Mouse (Mus musculus) brain, adult 2 months (tissue): ENCODE measurements around the gene Insm1.

ENCODE experiments used
- DNase-seq: peaks from one replicate; pipeline ENCODE4 v3.0.0; 2011; ENCODE audit warnings: low read depth, low spot score

The Insm1 gene

DNA sequence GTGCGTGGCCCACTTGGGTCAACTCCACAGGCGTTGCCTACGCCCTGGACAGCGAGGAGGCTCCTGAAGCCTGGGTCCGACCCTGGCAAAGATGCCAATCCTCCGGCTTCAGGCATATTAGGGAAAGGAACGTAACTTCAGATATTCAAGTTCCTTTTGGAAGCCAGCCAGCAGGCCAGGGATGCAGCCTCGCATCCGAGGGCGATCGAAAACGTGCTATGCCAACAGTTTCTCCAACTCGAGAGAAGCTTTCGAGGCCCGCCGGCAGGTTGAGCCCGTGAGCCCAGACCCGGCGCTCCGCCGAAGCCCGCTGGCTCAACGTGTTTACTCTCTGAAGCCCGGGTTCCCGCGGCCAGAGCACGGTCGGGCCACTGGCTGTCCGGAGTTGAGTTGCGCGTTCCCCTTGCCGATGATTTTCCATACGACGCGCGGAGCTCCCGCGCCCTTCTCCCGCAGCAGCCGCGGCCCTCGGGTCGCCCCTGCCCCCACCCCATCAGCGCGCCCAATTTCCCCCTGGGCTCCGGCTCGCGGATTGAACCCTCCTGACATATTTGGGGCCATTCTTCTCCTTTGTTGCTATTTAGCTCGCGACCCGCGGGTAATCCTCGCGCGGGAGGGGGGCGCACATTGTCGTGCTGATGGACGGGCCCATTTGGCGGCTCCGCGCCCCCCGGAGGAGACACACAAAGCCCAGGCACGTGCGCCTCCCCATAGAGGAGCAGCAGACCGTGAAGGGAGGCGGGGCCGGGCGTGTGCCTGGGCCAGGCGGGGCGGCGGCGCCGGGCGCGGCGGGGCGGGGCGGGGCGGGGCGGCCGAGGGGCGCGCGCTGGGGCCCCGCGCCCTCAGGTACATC, at the start of gene Insm1:
Insm1 (plus strand) TSS at position 846 of the 853 bp plus-strand sequence.
- peak; percentile 62 for DNase-seq

- no peak for DNase-seq
Observed at GRCm38 (mm10) chr2:146172106-146172505, 49.6 kb upstream of the Insm1 start.

DNA sequence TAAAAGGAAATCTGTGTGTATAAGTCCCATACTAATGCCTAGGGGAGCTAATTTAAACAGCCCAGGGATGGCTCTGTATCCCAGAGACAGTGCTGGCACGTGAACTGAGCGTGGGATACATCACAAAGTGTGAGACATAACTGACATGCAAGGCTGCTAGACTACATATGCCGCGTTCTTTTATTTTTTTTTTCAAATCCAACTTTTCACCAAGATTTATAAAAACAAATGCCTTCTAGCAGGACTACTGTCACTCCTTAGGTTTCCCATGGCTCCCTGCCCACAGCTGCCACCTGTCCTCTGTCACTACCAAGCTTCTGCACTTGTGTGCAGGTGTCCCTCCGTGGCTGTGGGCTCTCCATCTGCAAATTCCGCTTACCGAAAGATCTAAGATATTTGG, 47.5 kb upstream of the Insm1 start:
- peak; percentile 75 for DNase-seq

GRCm38 (mm10) chr2:146178718-146179117, 43.0 kb upstream of the Insm1 start:
- DNase-seq: no peak

- DNase-seq: peak; percentile 13
Observed at GRCm38 (mm10) chr2:146183830-146184793, 37.6 kb upstream of the Insm1 start.

GRCm38 (mm10) chr2:146196126-146196525, 25.6 kb upstream of the Insm1 start:
- DNase-seq: peak; percentile 77

GRCm38 (mm10) chr2:146197947-146198346, 23.8 kb upstream of the Insm1 start:
- no peak for DNase-seq

DNA sequence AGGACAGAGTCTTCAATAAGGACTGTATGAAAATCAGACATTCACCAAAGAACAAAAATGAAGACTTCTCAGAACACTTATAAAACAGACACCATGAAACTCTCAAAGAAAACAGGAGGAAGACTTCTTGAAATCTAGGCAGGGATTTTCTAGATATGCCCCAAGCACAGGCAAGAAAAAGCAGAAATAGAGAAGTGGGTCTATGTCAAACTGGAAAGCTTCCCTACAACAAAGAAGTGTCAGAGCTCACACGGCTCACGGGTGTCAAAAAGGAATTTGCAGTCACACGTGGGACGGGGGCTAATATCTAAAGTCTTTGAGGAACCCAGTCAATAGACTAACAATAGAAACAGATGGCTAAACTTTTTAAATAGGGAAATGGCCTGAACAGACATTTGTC, 10.8 kb upstream of the Insm1 start:
- no peak for DNase-seq

GRCm38 (mm10) chr2:146214715-146215114, 7.0 kb upstream of the Insm1 start:
- peak; percentile 81 for DNase-seq

GRCm38 (mm10) chr2:146216111-146217064, 5.3 kb upstream of the Insm1 start:
- DNase-seq: peak; percentile 62

DNA sequence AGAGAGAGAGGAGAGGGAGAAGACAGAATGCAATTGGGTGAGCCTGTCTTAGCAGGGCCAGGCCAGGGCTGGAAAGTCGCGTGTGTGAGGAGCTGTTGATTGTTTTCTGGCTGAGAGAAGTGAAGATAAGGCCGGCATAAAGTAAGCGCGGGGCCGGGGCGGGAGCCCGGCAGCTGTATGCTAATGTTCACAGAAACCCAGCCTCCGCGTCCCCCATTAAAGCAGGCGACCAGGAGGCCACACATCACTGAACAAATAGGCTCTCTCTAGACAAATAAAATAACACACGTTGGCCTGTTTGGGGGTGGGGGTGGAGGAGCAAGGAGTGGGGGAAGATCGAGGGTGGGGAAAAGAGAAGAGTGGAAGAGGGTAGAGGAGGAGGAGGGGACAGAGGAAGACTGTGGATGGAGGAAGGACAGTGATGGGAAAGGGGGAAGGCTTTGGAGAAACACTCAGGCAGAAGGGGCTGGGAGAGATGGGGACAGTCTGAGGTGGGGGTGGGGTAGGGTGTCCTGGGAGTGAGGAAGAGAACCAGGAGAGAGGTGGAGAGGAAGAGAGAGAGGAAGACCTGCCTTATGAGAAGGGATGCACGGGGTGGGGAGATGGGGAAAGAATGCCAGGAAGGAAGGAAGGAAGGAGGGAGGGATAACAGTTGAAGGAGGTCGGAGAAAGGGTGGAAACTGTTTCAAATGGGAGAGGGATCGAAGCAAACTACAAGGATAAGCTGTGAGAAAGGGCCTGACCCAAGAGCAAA, 4.3 kb upstream of the Insm1 start:
- DNase-seq: no peak

DNA sequence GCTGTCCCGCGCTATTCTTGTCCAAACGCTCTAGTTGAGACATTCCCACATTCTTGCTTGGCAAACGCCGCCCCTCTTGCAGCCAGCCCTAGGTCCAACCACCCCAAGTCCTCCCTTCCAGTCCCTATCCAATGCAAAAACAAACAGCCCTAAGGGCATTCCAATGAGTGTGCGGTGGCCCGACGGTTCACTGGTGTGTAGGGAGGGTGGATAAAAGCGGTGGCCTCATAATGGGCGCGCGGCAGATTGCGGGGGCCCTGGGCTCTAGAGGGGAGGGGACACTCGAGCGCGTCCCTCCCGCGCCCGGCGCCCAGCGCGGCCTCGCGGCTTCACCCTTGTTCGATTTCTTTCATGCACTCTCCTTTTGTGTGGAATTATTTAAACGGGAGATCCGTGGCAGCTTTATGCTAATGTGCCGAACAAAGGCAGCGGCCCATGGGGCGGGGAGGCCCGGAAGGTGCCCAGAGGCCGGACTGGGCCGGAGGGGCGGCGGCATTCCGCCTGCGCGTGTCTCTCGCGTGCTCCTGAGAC, 3.5 kb upstream of the Insm1 start:
- no peak for DNase-seq

GRCm38 (mm10) chr2:146218881-146219535, 2.7 kb upstream of the Insm1 start:
- DNase-seq: peak; percentile 45

GRCm38 (mm10) chr2:146219791-146220190, 1.9 kb upstream of the Insm1 start:
- no peak for DNase-seq

GRCm38 (mm10) chr2:146220591-146221075, 1.1 kb upstream of the Insm1 start:
- DNase-seq: peak; percentile 57

DNA sequence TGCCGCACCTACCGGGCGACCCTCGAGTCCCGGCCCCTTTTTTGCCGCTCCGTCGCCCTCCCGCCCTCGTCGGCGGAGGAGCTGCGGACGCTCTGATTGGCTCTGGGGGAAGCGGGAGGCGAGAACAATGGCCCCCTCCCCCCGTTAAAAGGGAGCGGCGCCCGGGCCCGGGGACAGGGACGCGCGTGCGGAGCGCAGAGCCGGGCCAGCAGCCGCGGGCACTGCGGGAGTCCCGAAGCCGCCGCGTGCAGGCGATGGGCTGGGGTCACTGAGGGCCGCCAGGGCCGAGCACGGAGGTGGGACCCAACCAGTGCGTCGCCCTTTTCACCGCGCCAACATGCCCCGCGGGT, 183 bp downstream of the Insm1 start:
- peak; percentile 70 for DNase-seq

DNA sequence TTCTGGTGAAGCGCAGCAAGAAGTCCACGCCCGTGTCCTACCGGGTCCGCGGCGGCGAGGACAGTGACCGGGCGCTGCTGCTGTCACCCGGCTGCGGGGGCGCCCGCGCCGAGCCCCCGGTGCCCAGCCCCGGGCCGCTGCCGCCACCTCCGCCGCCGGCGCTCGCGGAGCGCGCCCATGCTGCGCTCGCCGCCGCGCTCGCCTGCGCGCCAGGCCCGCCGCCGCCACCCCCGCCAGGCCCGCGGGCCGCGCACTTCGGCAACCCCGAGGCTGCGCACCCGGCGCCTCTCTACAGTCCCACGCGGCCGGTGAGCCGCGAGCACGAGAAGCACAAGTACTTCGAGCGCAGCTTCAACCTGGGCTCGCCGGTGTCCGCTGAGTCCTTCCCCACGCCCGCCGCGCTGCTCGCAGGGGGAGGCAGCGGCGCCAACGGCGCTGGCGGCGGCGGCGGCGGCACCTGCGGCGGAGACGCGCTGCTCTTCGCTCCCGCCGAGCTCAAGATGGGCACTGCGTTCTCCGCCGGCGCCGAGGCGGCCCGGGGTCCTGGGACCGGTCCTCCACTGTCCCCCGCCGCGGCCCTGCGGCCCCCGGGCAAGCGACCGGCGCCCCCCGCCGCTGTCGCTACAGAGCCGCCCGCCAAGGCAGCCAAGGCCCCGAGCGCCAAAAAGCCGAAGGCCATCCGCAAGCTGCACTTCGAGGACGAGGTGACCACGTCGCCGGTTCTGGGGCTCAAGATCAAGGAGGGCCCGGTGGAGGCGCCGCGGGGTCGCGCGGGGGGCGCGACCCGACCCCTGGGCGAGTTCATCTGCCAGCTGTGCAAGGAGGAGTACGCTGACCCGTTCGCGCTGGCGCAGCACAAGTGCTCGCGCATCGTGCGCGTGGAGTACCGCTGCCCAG, 806 bp downstream of the Insm1 start:
- peak; percentile 52 for DNase-seq

DNA sequence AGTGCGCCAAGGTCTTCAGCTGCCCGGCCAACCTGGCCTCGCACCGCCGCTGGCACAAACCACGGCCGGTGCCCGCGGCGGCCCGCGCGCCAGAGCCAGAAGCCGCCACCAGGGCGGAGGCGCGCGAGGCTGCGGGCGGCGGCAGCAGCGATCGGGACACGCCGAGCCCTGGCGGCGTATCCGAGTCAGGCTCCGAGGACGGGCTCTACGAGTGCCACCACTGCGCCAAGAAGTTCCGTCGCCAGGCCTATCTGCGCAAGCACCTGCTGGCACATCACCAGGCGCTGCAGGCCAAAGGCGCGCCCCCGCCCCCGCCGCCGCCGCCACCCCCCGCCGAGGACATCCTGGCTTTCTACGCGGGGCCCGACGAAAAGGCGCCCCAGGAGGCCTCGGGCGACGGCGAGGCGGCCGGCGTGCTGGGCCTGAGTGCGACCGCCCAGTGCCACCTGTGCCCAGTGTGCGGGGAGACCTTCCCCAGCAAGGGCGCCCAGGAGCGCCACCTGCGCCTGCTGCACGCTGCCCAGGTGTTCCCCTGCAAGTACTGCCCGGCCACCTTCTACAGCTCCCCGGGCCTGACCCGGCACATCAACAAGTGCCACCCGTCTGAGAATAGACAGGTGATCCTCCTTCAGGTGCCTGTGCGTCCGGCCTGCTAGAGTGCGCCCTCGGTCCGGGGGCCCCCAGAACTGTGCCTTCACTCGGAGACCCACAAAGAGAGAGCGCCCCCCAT, 1.6 kb downstream of the Insm1 start:
- DNase-seq: peak; percentile 62
